Mouse (Mus musculus) small intestine, adult 2 months (tissue): ENCODE results near the gene Zyg11a.

Experiments
- CTCF ChIP-seq: fragments of 200-500 bp; IDR thresholded peaks from 2 replicates; pipeline ENCODE4 v1.5.1; 2012; ENCODE audit warnings: low read depth, mild to moderate bottlenecking, control low read depth, inconsistent platforms, low read length, moderate library complexity, mixed read lengths; ENCODE audit not compliant: insufficient replicate concordance, insufficient read length; ENCODE audit errors: extremely low read depth
- POLR2A ChIP-seq: fragments of 200-500 bp; IDR thresholded peaks from 2 replicates; pipeline ENCODE4 v1.6.1; 2012; ENCODE audit warnings: low read depth, mild to moderate bottlenecking, control low read depth, inconsistent platforms, low read length, moderate library complexity

GRCm38 (mm10) chr4:108233654-108234053 is 15.8 kb upstream of the Zyg11a start:
- TF ChIP-seq POLR2A: no peak
- TF ChIP-seq CTCF: no peak
